In genomic region chr7:129274726-129275125, GRCm38 (mm10) we compare ENCODE assay signal across 37 mouse cellular contexts. TPM values are rescaled to one million over a fixed set of nuclear protein-coding genes. Genes with fewer than 3 reads are reported as not detected.
"Had no signal": no experiment of that assay in that cellular context is flagged by ENCODE, and none has a peak within 500 bp of the region (broad histone marks: within the 10 kb centered on the region; RNA-seq: fewer than 3 reads in every experiment).

No protein-coding gene starts in this region.

- H3K4me1 ChIP-seq: limb, embryonic 10.5 days; limb, embryonic 12.5 days; limb, embryonic 13.5 days; limb, embryonic 15.5 days; liver, embryonic 12.5 days; liver, embryonic 13.5 days; liver, embryonic 15.5 days; lung, embryonic 15.5 days; megakaryocyte, embryonic 14.5 days; midbrain, embryonic 15.5 days; neural tube, embryonic 12.5 days; neural tube, embryonic 13.5 days had no signal

- DNase-seq: left cerebral cortex, postnatal 4 days; liver; liver, embryonic 13.5 days; liver, postnatal 0 days; lung, adult 18-20 months; lung, adult 2 months; lung, embryonic 14.5 days; lung, postnatal 10 days; lung, postnatal 14 days; lung, postnatal 36 days; lung, postnatal 4 days; midbrain, embryonic 14.5 days had no signal

- H3K9ac ChIP-seq: limb, embryonic 12.5 days; limb, embryonic 13.5 days; limb, embryonic 15.5 days; liver, embryonic 12.5 days; liver, embryonic 13.5 days; liver, embryonic 14.5 days; liver, embryonic 15.5 days; liver, postnatal 0 days; lung, embryonic 14.5 days; lung, embryonic 15.5 days; midbrain, embryonic 12.5 days; midbrain, embryonic 15.5 days; neural tube, embryonic 12.5 days; neural tube, embryonic 13.5 days had no signal

- H3K36me3 ChIP-seq: limb, embryonic 10.5 days; limb, embryonic 12.5 days; limb, embryonic 13.5 days; limb, embryonic 15.5 days; liver, embryonic 12.5 days; liver, embryonic 13.5 days; liver, embryonic 15.5 days; lung, embryonic 15.5 days; midbrain, embryonic 12.5 days; midbrain, embryonic 15.5 days; neural tube, embryonic 12.5 days; neural tube, embryonic 13.5 days had no signal

- H3K27ac ChIP-seq: left cerebral cortex, adult 2 months; limb, embryonic 10.5 days; limb, embryonic 12.5 days; limb, embryonic 13.5 days; limb, embryonic 15.5 days; liver, embryonic 12.5 days; liver, embryonic 13.5 days; liver, embryonic 14.5 days; liver, embryonic 15.5 days; lung, embryonic 15.5 days; macrophage; midbrain, embryonic 15.5 days; neural tube, embryonic 12.5 days; neural tube, embryonic 13.5 days had no signal

- H3K27me3 ChIP-seq: limb, embryonic 12.5 days; limb, embryonic 13.5 days; limb, embryonic 15.5 days; liver, embryonic 12.5 days; liver, embryonic 13.5 days; liver, embryonic 15.5 days; lung, embryonic 15.5 days; megakaryocyte, embryonic 14.5 days; midbrain, embryonic 12.5 days; midbrain, embryonic 15.5 days; neural tube, embryonic 12.5 days; neural tube, embryonic 13.5 days had no signal

- H3K9me3 ChIP-seq: limb, embryonic 10.5 days; limb, embryonic 12.5 days; limb, embryonic 13.5 days; limb, embryonic 15.5 days; liver, embryonic 13.5 days; liver, embryonic 15.5 days; lung, embryonic 15.5 days; midbrain, embryonic 12.5 days; midbrain, embryonic 15.5 days; neural tube, embryonic 12.5 days; neural tube, embryonic 13.5 days had no signal

- ATAC-seq: liver, embryonic 12.5 days; liver, postnatal 0 days; lung, postnatal 0 days; midbrain, embryonic 15.5 days; midbrain, embryonic 16.5 days had no signal

- H3K4me3 ChIP-seq: left cerebral cortex, adult 2 months; limb, embryonic 10.5 days; limb, embryonic 12.5 days; limb, embryonic 13.5 days; limb, embryonic 15.5 days; liver, embryonic 12.5 days; liver, embryonic 13.5 days; liver, embryonic 15.5 days; lung, embryonic 15.5 days; megakaryocyte, embryonic 14.5 days; midbrain, embryonic 12.5 days; midbrain, embryonic 15.5 days; myocyte; neural tube, embryonic 12.5 days; neural tube, embryonic 13.5 days had no signal

- H3K4me2 ChIP-seq: limb, embryonic 12.5 days; limb, embryonic 13.5 days; limb, embryonic 15.5 days; liver, embryonic 11.5 days; liver, embryonic 12.5 days; liver, embryonic 13.5 days; liver, embryonic 15.5 days; lung, embryonic 14.5 days; lung, embryonic 15.5 days; midbrain, embryonic 12.5 days; midbrain, embryonic 15.5 days; neural tube, embryonic 12.5 days; neural tube, embryonic 13.5 days had no signal

RNA-seq across cellular contexts. Expression of gene Plpp4, which starts 17.9 kb away (rescaled TPM):
- total RNA-seq: liver, adult 2 months; megakaryocyte progenitor cell, adult 5-6 weeks; megakaryocyte, adult 5-6 weeks; megakaryocyte-erythroid progenitor cell, adult 5-6 weeks; monocyte, adult 5-6 weeks had no signal
- polyA plus RNA-seq: limb, embryonic 10.5 days; liver, adult 2 months; liver, embryonic 12.5 days; liver, embryonic 15.5 days; liver, embryonic 16.5 days; liver, postnatal 0 days; lung, adult 2 months; macrophage; myocyte had no signal
